Mouse (Mus musculus): ENCODE results near the gene Acbd4. TPM values are rescaled to one million over a fixed set of nuclear protein-coding genes. Genes with fewer than 3 reads are reported as not detected.

Gene Acbd4
- 10.7 and 12.5 TPM in 2 replicates for polyA plus RNA-seq (2016; fragmentation: Nextera tagmentation; extraction: Ambion mirVana)

- Histone ChIP-seq H3K36me3 (no peaks in the 10 kb centered on the region), H3K4me3 (peak within 1 kb of the TSS; percentile 60), H3K9me3 (replicated peaks) (no peaks in the 10 kb centered on the region), H3K27me3 (ENCODE audit: low read depth, poor library complexity, severe bottlenecking) (peaks cover 91% of the 10 kb centered on the region), H3K4me1 (peaks cover 60% of the 10 kb centered on the region), H3K27ac (replicated peaks) (peak within 1 kb of the TSS; percentile 58)
- peak; percentile 78 for DNase-seq (ENCODE audit: low spot score)
- under 1% methylated on average over 34 of the region's 34 CpGs for WGBS
Measured at GRCm38 (mm10) chr11:103101481-103101865, at the start of gene Acbd4, which contains the start of gene Plcd3. TSS of gene Acbd4 (plus strand) at chr11:103101682. TSS of gene Plcd3 (minus strand) at chr11:103101658.

DNA sequence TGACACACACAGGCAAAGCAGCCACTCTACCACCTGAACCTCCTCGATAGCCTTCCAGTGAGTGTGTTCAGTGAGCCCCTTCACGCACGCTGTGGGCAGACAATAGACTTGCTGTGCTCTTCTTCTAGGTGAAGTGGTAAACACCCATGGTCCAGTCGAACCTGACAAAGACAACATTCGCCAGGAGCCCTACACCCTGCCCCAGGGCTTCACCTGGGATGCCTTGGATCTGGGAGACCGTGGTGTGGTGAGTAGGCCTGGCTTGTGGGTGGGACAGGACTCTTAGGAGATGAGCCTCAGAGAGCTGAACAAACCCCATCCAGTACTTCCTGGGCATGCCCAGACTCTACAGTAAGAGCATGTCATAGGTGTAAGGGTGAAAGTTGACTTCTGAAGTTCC, 49.4 kb upstream of the Acbd4 start:
- no peak overlapping the region for H3K27ac ChIP-seq (replicated peaks)
- no peak overlapping the region for H3K4me3 ChIP-seq
- H3K36me3 ChIP-seq = peaks cover 81% of the 10 kb centered on the region
- H3K4me1 ChIP-seq = no peaks in the 10 kb centered on the region
- no peaks in the 10 kb centered on the region for H3K27me3 ChIP-seq (ENCODE audit: low read depth, poor library complexity, severe bottlenecking)
- WGBS = 94% methylated on average over 6 of the region's 6 CpGs
- DNase-seq (ENCODE audit: low spot score) = no peak
- H3K9me3 ChIP-seq (replicated peaks) = no peaks in the 10 kb centered on the region

DNA sequence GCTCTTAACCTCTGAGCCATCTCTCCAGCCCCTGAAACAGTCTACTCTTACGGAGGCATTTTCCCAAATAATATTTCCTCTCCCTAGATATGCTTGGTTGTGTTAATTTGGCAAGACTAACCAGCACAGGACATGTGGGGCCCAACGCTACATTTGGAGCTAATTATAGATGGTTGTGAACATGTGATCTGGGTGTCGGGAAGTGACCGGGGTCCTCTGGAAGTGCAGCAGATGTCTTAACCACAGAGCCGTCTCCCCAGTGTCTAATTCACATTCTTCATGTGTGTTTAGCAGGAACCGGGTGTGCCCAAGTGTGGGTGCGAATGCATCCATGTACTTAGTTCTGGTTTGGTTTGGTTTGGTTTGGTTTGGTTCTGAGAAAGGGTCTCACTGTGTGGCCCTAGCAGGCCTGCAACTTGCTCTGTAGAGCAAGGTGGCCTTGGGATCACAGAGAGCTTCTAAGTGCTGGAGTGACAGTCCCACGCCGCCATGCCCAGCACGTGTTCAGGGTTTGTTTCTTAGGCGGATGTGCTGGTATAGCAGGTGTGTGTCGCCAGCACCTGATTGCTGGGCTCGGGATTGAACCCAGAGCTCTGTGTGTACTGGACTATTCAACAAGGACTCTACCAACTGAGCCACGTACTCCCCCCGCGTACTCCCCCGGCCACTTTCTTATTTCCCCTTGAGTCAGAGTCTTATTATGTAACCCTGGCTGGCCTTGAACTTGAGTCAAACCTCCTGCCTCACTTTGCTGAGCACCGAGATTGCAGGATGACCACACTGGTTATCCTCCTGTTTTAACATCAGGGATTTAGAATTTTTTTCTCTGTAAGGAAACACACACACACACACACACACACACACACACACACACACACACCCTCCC, 48.0 kb upstream of the Acbd4 start:
- Histone ChIP-seq H3K36me3 (peaks cover 88% of the 10 kb centered on the region), H3K4me3 (no peak overlapping the region), H3K27ac (replicated peaks) (no peak overlapping the region), H3K27me3 (ENCODE audit: low read depth, poor library complexity, severe bottlenecking) (no peaks in the 10 kb centered on the region), H3K4me1 (no peaks in the 10 kb centered on the region), H3K9me3 (replicated peaks) (no peaks in the 10 kb centered on the region)
- WGBS = 94% methylated on average over 18 of the region's 18 CpGs
- no peak for DNase-seq (ENCODE audit: low spot score)

DNA sequence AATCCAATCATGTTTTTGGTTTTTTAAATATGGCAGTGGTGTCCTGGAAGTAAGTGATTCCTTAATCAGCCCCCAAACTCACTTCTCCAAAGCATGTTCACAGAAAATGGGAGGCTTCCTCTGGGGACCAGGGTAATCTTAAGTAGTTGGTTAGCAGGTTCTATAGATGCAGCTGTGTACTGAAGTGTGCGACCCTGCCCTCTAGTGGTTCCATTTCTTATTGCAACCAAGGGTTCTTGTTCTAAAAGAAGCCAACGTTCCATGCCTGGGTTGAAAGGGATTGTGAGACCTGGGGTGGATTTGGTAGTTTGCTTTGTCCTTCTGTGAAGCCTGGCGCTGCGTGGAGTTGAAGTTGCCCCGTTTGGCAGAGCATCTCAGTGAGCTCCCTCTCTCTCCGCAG, 46.7 kb upstream of the Acbd4 start:
- Histone ChIP-seq H3K27ac (replicated peaks) (no peak overlapping the region), H3K4me3 (no peak overlapping the region), H3K9me3 (replicated peaks) (no peaks in the 10 kb centered on the region), H3K36me3 (peaks cover 97% of the 10 kb centered on the region), H3K4me1 (no peaks in the 10 kb centered on the region), H3K27me3 (ENCODE audit: low read depth, poor library complexity, severe bottlenecking) (no peaks in the 10 kb centered on the region)
- 55% methylated on average over 6 of the region's 6 CpGs for WGBS
- DNase-seq (ENCODE audit: low spot score) = peak; percentile 59

DNA sequence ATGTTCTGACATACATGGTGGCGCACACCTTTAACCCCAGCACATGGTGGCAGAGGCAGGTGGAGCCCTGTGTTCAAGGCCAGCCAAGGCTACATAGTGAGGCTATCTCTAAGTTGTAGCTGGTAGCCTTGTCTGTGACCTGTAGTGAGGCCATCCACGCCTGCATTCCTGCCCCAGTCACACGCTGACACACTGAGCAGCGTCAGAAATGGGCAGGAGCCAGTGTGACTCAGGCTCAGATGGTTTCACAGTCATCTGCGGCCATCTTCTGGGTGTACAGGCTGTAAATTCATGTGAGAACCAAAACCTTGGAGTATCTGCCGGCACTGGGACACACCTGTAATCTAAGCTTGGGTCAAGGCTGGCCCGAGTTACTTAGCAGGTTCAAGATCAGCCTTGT, 44.8 kb upstream of the Acbd4 start:
- 96% methylated on average over 7 of the region's 7 CpGs for WGBS
- H3K36me3 ChIP-seq = peaks cover 97% of the 10 kb centered on the region

GRCm38 (mm10) chr11:103058499-103059085, 42.9 kb upstream of the Acbd4 start:
- no peak for DNase-seq (ENCODE audit: low spot score)
- Histone ChIP-seq H3K27me3 (ENCODE audit: low read depth, poor library complexity, severe bottlenecking) (no peaks in the 10 kb centered on the region), H3K4me3 (no peak overlapping the region), H3K9me3 (replicated peaks) (no peaks in the 10 kb centered on the region), H3K27ac (replicated peaks) (no peak overlapping the region), H3K36me3 (peaks cover 94% of the 10 kb centered on the region), H3K4me1 (no peaks in the 10 kb centered on the region)
- 85% methylated on average over 3 of the region's 3 CpGs for WGBS

More for the DNA sequence above, 44.8 kb upstream of the Acbd4 start:
- H3K27me3 ChIP-seq (ENCODE audit: low read depth, poor library complexity, severe bottlenecking) = no peaks in the 10 kb centered on the region
- H3K27ac ChIP-seq (replicated peaks) = no peak overlapping the region
- no peak overlapping the region for H3K4me3 ChIP-seq
- no peaks in the 10 kb centered on the region for H3K4me1 ChIP-seq
- no peaks in the 10 kb centered on the region for H3K9me3 ChIP-seq (replicated peaks)
- no peak for DNase-seq (ENCODE audit: low spot score)

DNA sequence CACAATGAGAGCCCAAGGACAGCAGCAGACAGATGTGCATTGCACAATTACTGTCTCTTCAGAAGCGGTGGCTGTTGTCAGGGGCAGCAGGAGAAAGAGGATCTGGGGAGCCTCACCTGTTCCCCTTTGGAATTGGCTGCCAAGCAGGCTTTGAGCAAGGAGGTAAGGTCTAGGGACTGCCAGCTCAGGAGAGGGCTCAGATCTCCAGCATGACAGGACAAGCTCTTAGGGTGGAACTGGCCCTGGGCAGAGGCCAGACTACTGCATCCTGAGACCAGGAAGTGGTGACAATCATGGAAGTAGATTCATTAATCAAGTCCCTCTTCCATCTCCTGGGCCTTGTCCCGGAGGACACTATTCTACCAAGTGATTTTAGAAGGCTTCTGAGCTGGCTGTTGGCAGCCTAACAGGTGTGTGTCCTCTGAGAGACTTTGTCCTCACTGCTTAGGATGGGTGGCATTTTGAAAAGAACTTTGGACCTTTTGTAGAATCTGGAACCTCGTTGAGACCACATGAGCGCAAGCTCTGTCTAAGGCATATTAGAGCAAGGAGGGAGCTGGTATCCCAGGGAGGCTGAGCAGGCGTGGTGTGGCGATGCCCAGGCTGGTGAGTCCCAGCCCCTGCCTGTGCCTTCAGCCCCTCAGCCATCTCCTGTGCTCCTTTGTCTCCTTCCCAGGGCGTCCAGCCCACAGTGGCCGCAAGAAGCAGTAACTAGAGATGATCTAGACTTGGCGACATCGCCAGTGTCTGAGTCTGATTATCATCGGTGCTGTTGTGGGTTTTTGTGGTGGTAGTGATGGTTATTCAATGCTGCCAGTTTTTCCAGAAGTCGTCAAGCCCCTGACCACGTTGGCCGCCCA, 35.1 kb upstream of the Acbd4 start:
- no peaks in the 10 kb centered on the region for H3K27me3 ChIP-seq (ENCODE audit: low read depth, poor library complexity, severe bottlenecking)
- H3K36me3 ChIP-seq = peaks cover 96% of the 10 kb centered on the region
- no peaks in the 10 kb centered on the region for H3K9me3 ChIP-seq (replicated peaks)
- no peak for DNase-seq (ENCODE audit: low spot score)
- H3K4me1 ChIP-seq = no peaks in the 10 kb centered on the region
- no peak overlapping the region for H3K27ac ChIP-seq (replicated peaks)
- no peak overlapping the region for H3K4me3 ChIP-seq
- 92% methylated on average over 14 of the region's 14 CpGs for WGBS

- Histone ChIP-seq H3K4me1 (no peaks in the 10 kb centered on the region), H3K27me3 (ENCODE audit: low read depth, poor library complexity, severe bottlenecking) (no peaks in the 10 kb centered on the region), H3K9me3 (replicated peaks) (no peaks in the 10 kb centered on the region), H3K36me3 (peaks cover 91% of the 10 kb centered on the region), H3K4me3 (no peak overlapping the region), H3K27ac (replicated peaks) (no peak overlapping the region)
- WGBS = 93% methylated on average over 6 of the region's 6 CpGs
- no peak for DNase-seq (ENCODE audit: low spot score)
Measured at GRCm38 (mm10) chr11:103067051-103067361, 34.5 kb upstream of the Acbd4 start.

DNA sequence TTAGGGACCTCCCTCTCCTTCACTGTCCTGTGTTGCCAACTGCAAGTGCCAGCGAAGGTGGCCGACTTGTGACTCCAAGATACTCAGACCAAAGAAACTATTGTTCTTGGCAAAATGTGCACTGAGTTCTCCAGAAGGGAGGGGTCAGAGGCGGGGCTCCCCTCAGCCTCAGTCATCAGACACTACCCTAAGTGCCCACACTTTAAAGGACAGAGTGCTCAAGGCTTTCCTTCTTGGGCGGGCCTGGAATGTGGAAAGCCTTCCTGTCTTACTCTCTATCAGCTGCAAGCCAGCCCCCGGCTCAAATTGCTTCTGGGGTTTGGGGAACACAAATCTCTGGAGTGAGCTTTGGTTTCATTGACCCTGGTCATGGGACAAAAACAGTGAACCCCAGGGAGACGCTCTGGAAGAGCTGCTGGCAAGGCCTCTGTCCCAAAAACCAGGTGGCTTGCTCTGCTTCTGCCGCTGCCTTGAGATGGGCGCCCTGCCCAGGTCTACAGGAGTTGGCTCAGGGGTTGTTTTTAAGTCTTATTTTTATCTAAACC, 34.0 kb upstream of the Acbd4 start:
- no peak overlapping the region for H3K27ac ChIP-seq (replicated peaks)
- peaks cover 86% of the 10 kb centered on the region for H3K36me3 ChIP-seq
- no peak overlapping the region for H3K4me3 ChIP-seq
- H3K4me1 ChIP-seq = no peaks in the 10 kb centered on the region
- H3K9me3 ChIP-seq (replicated peaks) = no peaks in the 10 kb centered on the region
- no peaks in the 10 kb centered on the region for H3K27me3 ChIP-seq (ENCODE audit: low read depth, poor library complexity, severe bottlenecking)
- 85% methylated on average over 8 of the region's 8 CpGs for WGBS
- no peak for DNase-seq (ENCODE audit: low spot score)

DNA sequence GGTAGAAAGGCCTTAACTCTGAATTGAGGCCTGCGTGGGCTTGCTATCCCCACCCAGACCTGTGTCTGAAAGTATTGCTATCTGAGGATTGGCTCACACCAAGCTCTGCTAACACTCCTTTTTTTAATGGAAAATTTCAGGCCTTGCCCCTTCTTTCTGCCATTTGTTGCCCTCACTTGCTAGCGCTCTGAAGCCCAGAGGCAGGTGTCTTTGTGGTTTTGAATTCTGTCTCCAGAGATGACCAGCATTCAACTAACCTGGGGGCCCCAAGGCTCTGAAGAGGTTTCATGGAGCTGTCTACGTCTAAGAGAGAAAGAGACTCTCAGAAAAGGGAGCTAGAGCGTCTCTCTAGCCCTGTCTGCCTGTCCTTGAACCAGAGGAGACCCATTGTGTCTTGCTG, 33.2 kb upstream of the Acbd4 start:
- peaks cover 81% of the 10 kb centered on the region for H3K36me3 ChIP-seq
- no peak overlapping the region for H3K4me3 ChIP-seq
- WGBS = 90% methylated on average over 4 of the region's 4 CpGs

GRCm38 (mm10) chr11:103068884-103069283, 32.6 kb upstream of the Acbd4 start:
- H3K4me3 ChIP-seq = no peak overlapping the region
- H3K27ac ChIP-seq (replicated peaks) = no peak overlapping the region
- WGBS = 92% methylated on average over 11 of the region's 11 CpGs
- no peak for DNase-seq (ENCODE audit: low spot score)
- peaks cover 74% of the 10 kb centered on the region for H3K36me3 ChIP-seq
- H3K4me1 ChIP-seq = no peaks in the 10 kb centered on the region
- no peaks in the 10 kb centered on the region; the same call in 1 of the 2 replicates for H3K27me3 ChIP-seq (ENCODE audit: low read depth, poor library complexity, severe bottlenecking)
- no peaks in the 10 kb centered on the region for H3K9me3 ChIP-seq (replicated peaks)

More for the DNA sequence above, 33.2 kb upstream of the Acbd4 start:
- DNase-seq (ENCODE audit: low spot score) = no peak
- Histone ChIP-seq H3K4me1 (no peaks in the 10 kb centered on the region), H3K27me3 (ENCODE audit: low read depth, poor library complexity, severe bottlenecking) (no peaks in the 10 kb centered on the region), H3K9me3 (replicated peaks) (no peaks in the 10 kb centered on the region), H3K27ac (replicated peaks) (no peak overlapping the region)

DNA sequence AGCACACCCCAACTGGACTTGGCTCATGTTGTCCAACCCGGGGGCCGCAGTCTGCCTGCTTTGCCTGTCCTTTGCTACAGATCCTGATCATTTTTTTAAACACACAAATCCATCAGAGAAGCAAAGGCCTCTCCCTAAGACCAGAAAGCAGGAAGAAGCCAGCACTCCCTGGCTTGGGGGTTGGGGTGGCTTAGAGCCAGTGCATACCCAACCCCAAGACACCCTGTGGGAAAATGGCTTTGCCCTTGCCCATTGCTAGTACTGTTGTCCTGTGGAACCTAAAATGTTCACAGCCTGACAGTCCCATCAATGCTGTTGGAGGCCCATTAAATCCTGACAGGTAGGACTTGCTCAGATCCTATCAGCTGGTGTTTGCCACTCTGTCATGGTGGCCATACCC, 31.8 kb upstream of the Acbd4 start:
- Histone ChIP-seq H3K27me3 (ENCODE audit: low read depth, poor library complexity, severe bottlenecking) (no peaks in the 10 kb centered on the region; the same call in 1 of the 2 replicates), H3K36me3 (peaks cover 66% of the 10 kb centered on the region), H3K27ac (replicated peaks) (no peak overlapping the region), H3K4me3 (no peak overlapping the region), H3K9me3 (replicated peaks) (no peaks in the 10 kb centered on the region), H3K4me1 (peaks cover 8% of the 10 kb centered on the region)
- no peak for DNase-seq (ENCODE audit: low spot score)
- 99% methylated on average over 2 of the region's 2 CpGs for WGBS
